Mouse (Mus musculus) frontal cortex, postnatal 14 days (tissue): ENCODE data around the gene Cav3.

ENCODE experiments used
- DNase-seq, 2 experiments: peaks; one replicate each; pipeline ENCODE4 v3.0.0; 2022; ENCODE audit warnings: low spot score in 2 of 2

The Cav3 gene

DNA sequence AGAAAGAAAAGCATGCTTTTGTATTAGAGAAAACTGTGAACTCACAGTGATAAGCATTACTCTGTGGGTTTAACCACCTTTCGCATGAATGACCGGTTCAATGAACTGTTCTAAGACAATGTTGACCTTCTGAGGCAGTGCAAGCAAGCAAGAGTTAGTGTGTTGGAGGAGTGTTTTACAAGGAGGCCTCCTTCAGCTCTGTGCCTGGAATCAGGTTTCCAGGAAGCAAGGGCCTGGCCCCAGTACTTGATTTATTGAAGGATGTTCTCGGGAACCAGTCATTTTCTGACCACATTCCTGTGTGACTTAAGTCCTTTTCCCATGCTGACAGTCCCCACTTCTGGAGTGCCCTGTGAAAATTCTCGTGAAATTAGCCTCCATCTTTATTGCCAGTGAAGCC, 35.9 kb downstream of the Cav3 start:
- no peak for DNase-seq

DNA sequence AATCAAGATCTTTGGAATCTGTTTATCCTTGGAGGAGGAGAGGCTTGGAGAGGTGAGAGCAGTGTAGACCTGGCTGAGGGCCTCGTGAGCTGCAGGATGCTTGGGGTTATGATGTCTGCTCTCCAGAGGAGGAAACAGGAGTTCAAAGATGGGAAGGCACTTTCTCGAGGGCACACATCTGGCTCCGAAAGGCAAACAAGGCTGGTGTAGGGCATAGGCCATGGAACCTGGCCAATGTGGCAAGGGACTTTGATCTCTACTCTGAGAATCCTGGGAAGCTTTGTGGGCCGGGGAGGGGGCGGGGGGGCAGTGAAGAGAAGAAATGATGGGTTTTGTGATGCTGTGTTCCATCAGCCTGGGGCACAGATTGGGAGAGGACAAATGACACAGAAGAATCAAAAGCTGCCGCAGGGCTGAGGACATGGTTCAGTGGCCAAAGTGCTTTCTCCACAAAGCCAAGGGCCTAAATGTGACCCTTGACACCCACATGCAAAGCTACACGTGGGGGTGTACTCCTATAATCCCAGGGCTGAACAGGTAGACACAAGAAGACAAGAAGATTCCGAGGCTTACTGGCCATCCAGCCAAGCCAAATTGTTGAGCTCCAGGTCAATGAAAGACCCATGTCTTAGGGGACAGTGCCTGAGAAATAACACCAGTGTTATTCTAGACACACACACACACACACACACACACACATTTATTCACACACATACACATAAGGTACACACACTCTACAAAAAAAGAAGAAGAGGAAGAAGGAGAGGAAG, 37.2 kb downstream of the Cav3 start:
- no peak for DNase-seq

DNA sequence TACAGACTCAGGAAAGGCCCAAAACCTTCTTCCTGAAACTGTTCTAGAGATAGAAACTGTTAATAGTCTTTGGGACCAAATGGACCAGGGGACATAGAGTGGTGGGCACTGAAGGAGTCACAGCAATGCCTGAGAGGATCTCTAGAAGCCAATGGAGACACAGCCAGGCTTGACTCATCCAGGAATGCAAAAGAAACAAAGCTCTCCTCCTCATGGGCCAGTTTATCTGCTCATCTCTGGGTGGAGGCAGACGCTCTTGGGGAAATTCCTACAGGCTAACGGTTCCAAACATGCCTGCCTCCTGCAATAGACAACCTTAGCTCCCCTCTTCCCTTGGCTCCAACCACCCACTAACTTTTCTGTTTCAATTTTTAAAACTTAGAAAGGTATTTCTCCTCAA, 38.2 kb downstream of the Cav3 start:
- DNase-seq, result no peak

DNA sequence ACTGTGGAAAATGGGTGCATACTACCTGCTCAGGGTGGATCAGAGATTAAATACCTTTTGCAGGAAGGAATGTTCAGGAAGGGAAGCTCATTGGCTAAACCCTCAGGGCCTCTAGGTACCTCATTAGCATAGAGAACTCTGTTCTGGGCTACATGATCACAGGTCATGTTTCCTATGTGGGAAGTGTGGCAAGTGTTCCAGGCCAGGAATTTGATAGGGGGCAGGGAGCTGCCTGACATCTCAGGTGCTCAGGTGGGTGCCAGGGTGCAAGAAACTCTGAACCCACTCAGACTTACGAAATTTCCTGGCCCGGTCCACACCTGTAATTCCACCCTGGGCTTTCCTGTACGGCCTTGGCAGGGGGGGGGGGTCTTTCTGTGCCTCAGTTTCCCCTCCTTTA, 39.4 kb downstream of the Cav3 start:
- DNase-seq, result no peak

DNA sequence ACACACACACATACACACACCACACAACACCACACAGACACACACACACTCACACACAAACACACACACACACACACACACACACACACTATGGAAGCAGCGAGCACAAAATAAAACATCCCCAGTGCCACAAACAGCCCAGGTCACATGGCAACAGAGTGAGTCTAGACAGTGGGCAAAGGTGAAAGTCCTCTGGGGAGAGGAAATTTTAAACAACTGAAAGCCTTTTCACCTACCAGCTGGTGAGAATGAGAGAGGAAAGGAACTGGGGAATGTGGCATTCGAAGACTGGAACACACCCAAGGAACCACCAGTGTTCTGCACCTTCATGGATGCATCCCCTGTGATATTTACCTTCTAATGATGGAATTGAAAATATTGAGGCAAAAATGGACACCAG, 40.2 kb downstream of the Cav3 start:
- DNase-seq, result no peak

DNA sequence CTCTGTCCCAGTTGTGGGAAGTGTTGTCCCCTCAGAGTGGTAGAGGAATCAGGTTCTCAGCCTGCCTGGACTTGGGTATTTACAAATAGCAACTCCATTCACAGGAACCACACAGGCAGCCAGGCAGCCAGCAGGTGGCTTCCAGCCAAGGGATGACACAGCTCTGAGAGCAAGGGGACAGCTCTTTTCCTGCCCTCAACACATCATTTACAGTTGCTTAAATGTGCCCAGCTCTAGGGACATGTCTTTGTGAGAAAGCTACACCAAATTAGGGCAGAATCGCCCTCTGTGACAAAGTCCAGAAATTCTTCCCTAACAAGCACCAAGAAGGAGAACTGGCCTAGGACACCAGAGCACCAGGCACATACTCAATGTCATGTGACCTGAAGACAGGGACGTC, 41.9 kb downstream of the Cav3 start:
- DNase-seq, result no peak

DNA sequence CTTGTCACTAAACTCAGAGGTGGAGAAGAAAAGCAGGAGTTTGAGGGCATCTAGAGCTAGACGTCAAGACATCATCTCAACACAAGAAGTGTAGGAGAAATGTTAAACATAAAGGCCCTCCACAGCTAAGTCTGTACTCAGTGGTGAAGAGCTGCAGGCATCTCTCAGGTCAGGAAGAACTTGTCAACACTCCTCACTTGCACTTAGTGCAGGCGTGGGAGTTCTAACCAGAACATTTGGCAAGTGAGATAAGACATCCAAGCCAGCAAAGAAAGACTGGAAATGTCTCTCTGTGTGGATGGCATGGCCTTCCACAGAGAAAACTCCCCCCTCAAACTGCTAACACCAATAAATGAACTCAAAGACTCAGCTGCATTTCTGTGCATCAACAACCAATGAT, 48.3 kb downstream of the Cav3 start:
- no peak for DNase-seq

DNA sequence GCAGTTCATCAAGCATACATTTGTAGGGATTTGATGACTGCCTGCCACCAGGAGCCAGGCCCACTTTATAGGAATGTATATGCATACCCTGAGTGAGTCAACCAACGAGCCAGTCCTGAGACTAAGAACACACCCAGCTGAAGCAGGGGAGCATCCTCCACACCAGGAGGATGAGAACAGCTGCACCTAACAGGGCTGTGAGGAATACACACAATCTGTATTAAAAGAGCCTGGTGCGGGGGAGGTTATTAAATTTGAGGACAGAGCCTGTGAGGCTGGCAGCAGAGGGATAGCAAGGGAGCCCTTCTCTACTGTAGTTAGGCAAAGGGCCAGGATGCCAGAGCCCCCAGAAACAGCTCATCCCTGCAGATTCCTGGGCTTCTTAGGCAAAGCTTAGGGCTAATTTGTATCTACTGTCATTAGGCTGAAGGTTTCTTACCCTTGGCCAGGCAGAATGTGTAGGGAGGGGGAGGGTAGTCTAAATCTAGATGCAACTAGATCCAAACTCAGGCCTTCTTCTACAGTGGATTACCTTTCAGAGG, 50.4 kb downstream of the Cav3 start:
- no peak for DNase-seq

DNA sequence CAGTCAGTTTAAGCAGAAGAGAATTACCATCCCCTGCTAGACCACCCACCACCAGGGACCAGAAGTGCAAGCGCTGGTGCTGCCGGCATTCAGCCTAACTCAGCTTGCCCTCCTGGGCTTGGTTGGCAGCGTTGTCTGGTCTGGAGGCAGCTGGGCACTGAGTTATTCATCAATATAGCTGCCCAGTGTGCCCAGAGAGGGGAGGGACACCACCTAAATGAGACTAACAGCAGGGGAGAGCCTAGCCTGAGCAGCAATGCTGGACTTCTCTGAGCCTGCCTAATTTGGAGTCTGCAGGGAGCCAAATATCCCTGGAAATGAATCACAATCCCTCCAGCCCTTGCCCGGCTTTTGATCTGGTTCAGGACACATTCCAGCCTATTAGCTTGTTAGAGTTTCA, 51.0 kb downstream of the Cav3 start:
- no peak for DNase-seq

DNA sequence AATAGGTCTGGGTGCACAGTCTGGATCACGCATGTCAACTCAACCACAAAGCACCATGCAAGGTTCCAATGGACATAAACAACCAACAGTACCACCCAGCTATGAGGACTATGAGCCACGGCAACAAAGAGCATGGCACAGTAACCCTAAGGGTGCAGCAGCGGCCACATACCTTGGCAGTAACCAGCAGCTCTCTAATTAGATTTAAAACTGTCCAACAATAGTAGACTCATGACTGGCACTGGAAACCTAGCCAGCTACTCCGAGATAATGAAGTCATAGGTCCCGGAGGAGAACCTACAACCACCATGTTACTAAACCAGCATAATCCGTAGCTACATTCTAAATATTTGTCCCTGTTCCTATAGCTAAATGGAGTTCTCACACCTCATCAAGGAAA, 55.3 kb downstream of the Cav3 start:
- no peak for DNase-seq

DNA sequence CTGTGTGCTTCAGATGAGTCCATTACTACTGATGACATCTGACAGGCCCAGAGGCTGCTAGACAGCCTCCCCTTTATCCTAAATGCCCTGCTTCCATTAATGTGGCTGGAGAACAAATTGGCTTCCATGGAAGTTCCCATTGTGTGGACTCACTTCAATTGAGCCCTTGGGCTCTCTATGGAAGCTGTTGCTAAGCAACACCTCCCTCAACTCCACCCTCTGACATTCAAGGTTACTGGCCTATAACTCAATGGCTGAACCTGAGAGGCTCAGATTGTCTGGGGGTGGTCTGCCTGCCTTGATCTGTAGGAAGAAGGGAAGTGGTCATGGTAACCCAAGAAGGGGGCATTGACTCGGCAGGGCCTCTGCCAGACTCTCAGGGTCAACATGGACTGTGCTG, 57.2 kb downstream of the Cav3 start:
- no peak for DNase-seq

DNA sequence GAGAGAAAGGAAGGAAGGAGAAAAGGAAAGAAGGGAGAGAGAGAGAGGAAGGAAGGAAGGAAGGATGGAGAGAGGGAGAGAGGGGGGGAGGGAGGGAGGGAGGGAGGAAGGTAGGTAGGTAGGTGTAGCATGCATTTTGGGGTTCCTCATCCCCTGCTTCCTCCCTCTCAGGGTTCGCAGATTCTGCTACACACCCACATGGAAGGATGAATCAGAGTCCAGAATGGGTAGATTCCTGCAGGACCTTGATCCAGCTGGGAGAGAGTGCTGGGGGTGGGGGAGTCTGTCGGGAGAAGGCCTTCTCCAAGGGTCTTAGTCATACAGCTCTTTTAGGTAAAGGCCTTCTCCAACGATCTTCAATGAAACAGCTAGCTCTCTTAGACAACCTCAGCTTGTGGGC, 58.3 kb downstream of the Cav3 start:
- no peak for DNase-seq

DNA sequence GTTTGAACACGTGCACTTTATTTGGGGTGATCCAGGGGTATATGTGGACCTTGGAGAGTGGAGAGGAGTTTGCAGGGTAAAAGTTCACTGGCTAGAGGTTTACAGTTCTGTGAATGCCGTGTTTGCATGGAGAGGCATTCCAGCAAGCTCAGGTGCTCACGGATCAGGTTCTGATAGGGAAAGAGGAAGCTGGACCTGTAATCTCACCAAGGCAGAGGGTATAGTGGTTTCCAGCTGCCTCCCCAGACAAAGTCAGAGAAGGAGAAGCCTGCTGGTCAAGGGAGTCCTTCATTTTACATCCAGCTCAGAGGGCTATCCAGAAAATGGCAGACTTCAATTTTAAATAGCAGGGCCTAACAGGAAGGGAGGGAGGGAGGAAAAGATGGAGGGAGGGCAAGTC, 58.7 kb downstream of the Cav3 start:
- no peak for DNase-seq
